Mouse (Mus musculus): ENCODE measurements around the gene Upk2.

DNA sequence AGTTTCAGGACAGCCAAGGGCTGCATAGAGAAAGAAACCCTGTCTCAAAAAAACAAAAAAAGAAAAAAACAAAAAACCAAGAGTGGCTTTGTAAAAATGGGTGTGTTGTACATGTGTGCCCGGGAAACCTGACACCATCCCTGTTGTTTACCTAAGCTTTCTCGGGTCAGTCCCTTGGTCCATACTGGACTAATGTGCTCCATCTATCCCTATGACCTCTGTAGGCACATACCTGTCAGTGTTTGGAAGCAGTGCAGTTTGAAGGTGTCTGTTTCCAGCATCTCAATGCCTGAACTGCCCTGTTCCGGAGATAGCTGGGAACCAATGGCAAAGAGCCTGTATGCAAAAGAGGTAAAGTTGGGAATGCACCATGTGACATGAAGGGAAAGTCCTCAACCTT, 49.8 kb downstream of the Upk2 start:
- TF ChIP-seq POLR2A (IDR thresholded peaks at IDR 0.05; ENCODE audit: insufficient read depth, low read depth, low read length), result no peak
- TF ChIP-seq CTCF (IDR thresholded peaks at IDR 0.05), result no peak
- TF ChIP-seq EP300 (IDR thresholded peaks at IDR 0.05; ENCODE audit: insufficient read depth, low read depth, low read length), result no peak

Data from heart, adult 2 months (tissue).